Mouse (Mus musculus): ENCODE measurements around the gene Sec24a.
"Not testable (repeated sequence)": the region's sequence is repeated elsewhere in the genome, so short reads cannot be mapped to it uniquely, and the experiment has no call there.

Sec24a gene

DNA sequence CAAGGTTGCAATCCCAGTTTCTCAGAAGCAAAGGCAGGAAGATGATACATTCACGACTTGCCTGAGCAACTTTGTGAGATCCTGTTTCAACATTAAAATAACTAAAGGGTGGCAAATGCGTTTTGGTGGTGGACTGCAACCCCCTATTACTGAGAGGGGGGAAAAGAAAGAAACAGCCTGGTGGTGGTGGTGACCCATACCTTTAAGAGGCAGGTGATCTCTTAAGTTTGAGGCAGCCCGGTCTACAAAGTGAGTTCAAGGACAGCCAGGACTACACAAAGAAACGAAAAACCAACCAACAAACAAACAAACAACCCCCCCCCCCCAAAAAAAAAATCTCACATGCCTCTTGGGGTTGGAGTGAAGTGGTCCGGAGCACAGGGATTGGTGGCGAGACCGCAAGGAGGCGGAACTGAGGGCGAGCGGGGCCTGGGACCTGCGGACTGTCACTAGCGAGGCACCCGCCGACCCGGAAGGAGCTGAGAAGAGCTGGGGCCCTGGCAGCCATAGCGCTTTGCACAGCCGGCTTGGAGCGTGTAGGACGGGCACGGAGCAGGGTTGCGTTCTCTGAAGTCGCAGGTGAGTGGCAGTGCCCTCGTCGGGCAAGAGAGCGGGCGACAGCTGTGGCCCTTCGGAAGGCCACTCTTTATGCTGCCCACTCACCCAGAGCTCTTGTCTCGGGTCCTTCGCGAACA, at the start of gene Sec24a, which contains the start of gene Sar1b:
Sec24a (minus strand) TSS at position 422 of the 695 bp plus-strand sequence.
Sar1b (plus strand) TSS at position 475 of the 695 bp plus-strand sequence.
- peak; percentile 60 to 74 for DNase-seq (ENCODE audit: low spot score in 2 of 2)

DNA sequence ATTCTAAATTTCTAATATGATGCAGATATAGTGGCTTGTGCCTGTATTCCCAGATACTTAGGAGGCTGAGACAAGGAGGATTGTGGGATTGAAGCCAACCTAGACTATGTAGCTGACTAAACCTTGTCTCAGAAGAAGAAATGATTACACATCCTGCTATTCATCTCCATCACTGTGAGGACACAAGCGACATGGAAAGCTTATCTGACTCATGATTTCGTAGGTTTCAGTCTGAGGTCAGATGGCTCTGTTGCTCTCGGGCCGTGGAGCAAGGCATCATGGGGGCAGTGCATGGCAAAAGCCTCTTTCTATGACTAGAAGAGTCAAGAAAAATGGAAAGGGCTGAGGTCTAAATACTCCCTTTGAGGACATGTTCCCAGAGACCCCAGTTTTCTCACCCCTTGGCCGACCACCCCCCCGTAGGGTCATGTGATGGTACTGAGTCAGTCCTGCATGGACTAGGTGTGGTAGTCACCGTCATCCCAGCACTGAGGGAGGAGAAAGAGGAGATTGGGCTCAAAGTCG, 48.6 kb upstream of the Sec24a start:
- no peak for DNase-seq (ENCODE audit: low spot score in 2 of 2)

DNA sequence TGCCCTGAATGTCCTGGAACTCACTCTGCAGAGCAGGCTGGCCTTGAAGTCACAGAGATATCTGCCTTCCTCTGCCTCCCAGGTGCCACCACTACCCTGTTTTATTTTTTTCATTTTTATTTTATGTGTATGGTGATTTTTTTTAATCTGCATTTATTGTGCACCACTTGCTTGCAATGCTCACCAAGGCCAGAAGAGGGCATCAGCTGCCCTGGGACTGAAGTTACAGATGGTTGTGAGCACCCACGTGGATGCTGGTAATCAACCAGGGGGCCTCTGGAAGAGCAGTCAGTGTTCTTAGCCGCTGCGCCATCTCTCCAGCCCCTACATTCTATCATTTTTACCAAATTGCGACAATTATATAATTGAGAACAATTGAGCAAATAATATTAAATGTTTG, 47.8 kb upstream of the Sec24a start:
- no peak for DNase-seq (ENCODE audit: low spot score in 2 of 2)

DNA sequence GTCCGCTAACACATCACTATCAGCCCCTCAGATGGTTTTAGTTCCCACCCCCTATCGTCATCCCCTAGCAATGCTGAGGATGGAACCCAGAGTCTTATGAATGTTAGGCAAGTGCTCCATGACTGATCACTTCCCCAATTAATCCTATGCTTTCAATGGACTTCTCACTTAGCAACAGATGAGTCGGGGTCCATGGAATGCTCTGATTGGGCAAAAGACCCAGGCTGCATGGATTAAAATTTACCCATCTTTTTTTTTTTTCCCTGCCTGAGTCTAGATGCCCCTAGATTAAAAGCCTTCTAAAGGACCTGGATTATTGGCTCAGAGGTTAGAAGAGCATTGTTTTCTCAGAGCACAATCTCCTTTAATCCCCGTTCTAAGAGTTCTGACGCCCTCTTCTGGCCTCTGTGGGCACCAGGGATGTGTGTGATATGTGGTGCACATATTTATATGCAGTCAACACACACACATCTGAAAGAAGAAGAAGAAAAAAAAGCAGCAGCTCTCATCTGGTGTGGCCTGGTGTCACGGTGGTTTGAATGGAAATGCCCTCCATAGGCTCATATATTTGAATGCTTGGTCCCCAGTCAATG, 46.3 kb upstream of the Sec24a start:
- DNase-seq (ENCODE audit: low spot score in 2 of 2): no peak

DNA sequence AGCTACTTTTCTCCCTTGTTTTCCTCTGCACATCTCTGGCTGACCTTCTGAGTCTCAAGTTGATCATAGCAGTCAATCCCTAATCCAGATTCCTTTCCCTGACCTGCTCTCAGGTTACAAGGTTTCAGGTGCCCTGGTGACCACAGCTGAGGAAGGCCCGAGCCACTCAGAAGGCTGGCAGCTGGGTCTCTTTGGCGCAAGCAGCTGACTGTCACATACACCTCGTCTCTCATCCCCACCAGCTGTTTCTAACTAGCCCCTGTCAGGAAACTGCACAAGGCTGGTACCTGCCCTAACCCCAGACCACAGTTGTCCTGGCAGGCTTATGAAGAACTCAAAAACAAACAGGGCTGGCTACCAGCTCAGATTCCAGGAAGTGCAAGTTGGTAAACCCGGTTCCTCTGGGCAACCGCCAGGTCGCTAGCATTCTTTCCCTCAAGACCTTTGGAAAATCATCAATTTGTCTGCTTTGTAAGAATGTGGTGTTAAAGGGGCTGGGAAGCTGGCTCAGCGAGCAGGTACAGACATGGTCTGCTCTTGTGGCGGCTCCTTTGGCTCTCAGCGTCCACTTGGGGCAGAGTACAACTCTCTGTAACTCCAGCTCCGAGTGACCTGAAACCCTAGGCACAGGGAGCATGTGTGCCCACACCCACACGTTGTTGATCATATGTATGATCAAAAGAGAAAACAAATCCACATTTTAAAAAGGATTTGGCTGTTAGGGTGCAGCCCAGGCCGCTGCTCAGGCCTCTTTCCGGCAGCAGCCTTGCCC, 43.9 kb upstream of the Sec24a start:
- DNase-seq (ENCODE audit: low spot score in 2 of 2): no peak

DNA sequence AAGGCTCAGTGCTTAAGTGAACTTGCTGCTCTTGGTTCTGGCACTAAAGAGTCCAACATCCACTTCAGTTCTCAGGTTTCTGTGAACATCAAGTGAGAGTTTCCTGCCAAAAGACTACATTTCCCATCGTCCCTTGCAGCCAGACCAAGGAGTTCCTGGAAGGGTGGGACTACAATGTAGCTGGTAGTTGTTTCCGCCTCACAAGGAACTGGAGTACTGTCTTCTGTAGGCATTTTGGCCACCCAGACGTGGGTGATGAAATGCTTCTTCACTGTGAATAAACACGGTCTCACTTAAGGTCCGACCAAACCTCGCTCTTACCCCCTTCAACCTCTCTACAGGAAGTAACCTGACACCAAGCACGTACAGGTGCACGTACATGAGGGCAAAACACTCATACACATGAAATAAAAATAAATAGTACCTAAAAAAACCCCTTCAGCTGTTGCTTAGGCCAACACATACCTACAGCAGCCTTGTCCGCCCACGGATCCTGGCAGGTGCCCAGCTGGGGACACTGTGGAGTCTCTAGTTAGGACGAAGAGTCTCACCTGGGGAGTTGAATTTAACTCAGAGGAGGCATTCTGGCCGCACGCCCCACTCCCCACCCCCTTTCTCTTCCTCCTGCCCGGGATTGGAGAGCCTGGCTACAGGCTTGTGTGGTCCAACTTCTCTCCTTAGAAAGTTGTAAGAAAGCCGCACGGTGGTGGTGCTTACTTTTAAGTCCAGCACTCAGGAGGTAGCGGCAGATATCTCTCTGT, 42.0 kb upstream of the Sec24a start:
- peak in 1 of 2 experiments; percentile 52 for DNase-seq (ENCODE audit: low spot score in 2 of 2)

DNA sequence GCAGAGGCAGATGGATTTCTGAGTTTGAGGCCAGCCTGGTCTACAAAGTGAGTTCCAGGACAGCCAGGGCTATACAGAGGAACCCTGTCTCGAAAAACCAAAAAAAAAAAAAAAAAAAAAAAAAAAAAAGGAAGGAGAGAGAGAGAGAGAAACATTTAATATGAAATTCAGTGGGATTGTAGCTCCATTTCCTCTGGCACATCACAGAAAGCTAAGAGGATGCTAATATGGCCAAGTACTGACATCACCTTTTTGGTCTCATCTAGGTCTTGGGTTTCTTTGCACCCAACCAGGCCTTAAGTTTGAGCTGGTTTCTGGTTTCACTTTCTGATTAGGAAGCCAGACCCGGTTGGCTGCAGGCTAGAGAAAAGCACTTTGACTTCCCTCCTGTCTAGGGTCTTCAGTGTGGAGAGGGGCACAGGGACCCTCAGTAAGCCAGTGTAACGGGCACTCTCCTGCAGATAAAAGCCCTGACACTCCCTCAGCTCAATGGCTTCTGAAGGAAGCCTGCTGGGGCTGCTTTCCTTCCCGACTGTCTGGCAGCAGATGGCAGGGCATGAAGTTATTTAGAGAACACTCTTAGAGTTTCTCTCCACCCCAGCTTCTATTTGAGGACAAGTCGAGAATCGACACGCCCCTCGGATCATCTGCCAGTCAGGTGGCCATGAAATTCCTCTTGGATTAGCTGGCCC, 37.3 kb upstream of the Sec24a start:
- DNase-seq (ENCODE audit: low spot score in 2 of 2): peak in 1 of 2 experiments; percentile 28

DNA sequence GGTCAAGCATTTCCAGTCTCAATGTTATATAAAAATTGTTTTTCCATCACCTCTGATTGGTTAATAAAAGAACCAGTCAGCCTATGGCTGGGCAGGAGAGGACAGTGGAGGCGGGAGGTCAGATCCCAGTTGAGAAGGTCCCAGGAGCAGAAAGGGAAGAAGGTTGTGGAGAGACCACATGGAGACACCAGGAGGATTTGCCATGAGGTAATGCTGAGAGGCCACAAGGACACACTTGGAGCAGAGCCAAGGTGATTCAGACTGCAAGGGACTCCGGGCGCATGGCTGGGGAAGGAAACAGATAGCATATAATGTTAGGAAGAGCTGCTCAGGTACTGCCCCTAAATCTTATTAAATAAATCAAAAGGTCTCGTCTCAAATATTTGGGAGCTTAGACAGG, 32.8 kb upstream of the Sec24a start:
- no peak for DNase-seq (ENCODE audit: low spot score in 2 of 2)

DNA sequence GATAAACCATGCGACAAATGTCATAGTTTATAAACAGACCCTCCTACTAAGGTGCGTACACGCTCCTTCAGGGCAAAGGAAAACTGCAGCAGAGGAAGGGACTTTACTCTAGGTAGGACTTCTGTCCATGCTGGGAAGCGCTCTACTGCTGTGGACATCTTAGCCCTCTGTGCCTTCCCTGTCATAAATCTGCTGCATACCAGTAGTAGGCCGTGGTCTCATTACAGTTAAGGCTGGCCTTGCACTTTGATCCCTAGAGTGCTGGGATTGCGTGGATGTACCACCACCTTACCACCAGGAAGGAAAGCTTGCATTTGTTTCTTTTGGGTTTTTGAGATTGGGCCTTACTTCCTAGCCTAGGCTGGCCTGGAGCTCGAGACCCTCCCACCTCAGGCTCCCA, 27.2 kb upstream of the Sec24a start:
- no peak for DNase-seq (ENCODE audit: low spot score in 2 of 2)

DNA sequence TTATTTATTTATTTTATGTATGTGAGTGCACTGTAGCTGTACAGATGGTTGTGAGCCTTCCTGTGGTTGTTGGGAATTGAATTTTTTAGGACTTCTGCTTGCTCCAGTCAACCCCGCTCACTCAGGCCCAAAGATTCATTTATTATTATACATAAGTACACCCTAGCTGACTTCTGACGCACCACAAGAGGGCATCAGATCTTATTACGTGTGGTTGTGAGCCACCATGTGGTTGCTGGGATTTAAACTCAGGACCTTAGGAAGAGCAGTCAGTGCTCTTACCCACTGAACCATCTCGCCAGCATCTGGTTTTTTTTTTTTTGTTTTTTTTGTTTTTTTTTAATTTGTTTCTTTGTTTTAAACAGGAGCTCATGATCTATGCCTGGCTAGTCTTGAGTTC, 26.3 kb upstream of the Sec24a start:
- not testable (repeated sequence) for DNase-seq (ENCODE audit: low spot score in 2 of 2)

DNA sequence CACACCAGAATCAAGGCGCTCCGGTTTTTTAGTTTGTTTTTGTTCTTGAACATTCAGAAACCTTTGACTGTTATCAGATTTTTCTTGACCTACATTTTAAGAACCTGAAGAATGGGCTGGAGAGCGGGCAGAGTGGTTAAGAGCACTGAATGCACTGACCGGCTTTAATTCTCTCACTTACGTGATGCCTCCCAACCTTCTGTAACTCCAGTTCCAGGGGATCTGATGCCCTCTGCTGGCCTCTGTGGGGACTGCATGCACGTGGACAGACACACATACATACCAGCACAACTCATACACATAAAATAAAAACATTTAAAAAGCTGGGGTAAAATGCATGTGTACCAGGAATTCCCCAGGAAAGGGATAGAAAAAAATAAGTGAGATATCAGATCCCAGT, 22.5 kb upstream of the Sec24a start:
- DNase-seq (ENCODE audit: low spot score in 2 of 2): no peak

DNA sequence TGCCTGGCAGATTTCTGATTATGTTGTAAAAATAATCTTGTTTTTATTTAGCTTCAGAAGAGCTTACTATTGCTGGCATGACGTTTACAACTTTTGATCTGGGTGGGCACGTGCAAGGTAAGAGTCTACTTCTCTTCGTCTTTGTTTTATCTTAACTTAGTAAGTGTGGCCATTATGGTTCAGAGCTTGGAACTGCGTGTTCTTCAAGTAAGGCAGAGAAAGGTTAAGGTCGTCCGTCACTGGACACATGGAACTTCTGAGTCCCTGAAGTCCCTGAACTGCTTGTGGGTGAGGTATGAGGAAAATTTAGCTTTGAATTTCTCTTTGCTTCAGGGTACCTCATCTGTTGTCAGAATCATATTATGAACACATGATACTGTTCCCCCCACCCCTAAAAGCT, 19.3 kb upstream of the Sec24a start:
- no peak for DNase-seq (ENCODE audit: low spot score in 2 of 2)

DNA sequence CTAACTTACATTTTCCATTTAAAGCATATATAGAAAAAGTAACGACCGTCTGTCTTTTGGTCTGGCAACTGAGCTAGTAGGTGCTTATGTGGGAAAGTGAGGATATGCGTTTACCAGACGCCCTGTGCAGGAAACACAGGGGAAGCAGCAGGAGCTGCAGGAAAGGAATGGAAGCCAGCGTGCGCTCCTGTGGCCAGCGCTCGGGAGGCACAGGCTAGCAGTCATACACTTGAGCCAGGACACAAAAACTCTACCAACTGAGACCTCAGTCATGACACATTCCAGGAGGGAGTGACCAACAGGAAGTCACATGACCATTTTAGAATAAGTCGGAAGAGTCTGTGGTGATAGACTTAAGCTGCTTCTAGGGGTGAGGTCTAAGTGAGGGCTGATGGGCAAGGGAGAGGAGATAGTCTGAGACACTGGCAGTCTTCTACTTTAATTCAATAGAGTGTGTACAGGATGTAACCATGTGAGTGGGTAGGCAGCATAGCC, 17.4 kb upstream of the Sec24a start:
- DNase-seq (ENCODE audit: low spot score in 2 of 2): no peak

DNA sequence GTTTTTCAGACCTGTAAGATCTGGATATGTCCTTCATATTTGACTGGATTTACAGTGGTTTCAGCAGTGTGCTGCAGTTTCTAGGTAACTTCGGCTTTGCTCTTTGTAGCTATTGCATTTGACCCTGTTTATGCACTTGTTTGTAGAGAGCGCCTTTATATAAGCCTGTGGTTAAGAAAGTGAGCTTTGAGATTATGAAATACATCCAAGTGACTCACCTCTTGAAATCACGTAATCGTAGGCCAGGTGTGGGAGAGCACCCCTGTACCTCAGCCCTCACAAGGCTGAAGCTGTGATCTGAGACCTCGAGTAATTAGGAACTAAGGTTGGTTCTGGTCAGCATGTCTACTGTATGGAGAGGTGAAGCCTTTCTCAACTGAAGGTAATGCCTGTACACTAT, 14.0 kb upstream of the Sec24a start:
- DNase-seq (ENCODE audit: low spot score in 2 of 2): no peak

DNA sequence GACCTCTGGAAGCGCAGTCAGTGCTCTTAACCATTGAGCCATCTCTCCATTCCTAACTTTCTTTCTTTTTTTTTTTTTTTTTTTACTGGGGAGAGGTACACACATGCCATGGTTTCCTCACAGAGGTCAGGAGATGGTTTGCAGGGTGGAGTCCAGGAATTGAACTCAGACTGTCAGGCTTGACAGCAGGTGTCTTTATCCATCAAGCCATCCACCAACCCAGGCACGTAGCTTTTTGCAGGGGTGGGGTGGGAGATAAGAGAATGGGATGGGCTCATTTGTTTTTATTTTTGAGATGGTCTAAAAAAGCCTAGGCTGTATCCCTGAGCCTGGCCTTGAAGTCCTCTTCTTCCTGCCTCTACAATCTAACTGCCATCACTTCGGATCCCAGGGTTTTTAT, 12.1 kb upstream of the Sec24a start:
- DNase-seq (ENCODE audit: low spot score in 2 of 2): no peak

DNA sequence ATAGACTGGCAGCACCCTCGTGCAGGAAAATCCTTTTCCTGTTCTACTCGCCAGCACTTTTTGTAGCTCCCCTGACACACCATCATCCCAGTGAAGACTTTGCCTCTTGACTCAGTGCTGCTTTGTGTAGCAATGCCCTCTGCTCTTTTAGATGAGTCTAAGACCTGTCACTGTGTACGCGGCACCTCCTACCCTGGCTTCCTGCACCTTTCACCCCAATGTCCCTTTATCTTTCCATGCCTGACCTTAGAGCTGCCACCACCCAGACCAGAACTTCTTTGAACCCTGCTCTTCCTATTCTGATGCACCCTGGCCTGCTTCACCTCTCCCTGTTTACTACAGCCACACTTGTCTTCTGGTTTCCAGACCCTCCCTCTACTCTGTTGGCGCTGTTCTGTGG, 4.9 kb upstream of the Sec24a start:
- DNase-seq (ENCODE audit: low spot score in 2 of 2): no peak

DNA sequence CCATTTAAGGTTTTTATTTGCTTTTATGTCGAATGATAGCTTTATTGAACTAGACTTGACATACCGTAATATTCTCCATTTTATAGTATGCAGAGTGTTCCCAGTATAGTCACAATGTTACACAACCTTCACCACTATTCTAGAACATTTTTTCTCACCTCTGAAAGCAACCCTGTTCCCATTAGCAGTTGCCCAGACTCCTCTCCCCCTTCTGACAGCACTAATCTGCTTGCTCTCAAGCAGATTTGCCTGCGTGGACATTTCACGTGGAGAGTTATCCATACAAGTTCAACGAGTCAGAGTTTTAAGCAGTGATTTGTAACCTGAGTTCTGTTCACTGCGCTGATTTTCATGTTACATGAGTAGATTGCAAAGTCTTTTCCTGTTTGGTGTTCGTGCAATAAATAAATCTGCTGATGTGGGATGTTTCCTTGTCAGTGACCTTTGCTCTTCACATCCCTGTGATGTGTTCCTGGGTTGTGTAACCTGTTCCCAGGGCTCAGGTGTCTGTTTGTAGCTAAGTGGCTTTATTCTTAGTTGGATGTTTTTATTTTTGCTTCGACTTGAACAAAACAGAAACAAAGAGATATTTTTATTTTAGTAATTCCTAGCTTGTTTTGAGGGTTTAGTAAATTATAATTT, 4.3 kb upstream of the Sec24a start:
- DNase-seq (ENCODE audit: low spot score in 2 of 2): no peak

DNA sequence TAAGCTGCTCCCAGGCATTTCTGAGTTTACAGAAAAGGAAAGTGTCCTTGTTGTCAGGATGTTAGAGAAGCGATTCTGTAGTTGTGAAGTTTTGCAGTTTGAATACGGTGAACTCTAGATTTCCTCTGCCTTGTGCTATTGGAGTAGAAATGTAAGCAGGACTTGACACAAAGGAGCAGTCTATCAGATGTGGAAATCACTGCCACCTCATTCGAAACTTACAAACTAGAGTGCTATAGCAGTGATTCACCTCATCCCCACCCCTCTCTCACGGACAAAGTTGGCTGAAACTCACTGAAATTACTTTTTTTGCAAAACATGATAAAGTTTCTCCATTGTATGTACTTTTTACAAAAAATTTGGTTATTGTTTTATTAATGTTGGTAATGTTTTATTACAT, 1.4 kb upstream of the Sec24a start:
- no peak for DNase-seq (ENCODE audit: low spot score in 2 of 2)

DNA sequence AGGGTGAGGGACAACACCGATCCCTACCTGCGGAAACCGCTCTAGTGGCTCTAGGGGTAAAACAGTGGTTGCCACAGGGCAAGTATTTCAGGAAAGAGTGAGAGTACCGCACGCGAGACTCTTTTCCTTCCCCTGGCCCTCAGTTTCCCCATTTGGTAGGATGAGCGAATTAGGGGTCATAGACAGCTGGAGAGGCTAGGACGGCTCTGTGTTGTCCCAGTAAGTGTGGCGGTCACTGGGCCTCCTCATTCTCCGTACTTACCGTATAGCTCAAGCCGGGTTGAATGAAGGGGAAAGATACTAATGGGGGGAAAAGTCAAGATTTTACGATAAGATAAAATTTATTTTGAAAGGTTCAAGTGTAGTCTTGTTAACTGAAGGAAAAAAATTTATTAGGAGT, 521 bp upstream of the Sec24a start:
- no peak for DNase-seq (ENCODE audit: low spot score in 2 of 2)

DNA sequence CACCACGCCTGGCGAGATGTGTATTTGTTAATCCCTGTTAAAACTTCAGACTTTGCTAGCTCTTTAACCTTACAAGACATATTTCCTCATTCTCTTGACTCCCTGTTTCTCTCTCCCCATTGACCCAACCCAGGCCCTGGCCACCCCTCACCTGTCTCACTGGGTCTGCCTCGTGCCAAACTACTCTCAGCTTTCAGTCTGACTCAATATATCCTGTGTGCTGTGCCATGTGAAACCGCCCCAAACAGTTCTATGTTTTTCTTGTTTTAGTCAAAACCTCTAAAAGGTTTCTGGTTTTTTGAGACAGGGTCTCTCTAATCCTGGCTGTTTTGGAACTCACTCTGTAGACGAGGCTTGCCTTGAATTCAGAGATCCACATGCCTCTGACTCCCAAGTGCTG, 2.2 kb downstream of the Sec24a start:
- DNase-seq (ENCODE audit: low spot score in 2 of 2): no peak

Measured in frontal cortex, postnatal 25 days (tissue).